Mouse (Mus musculus) stomach, embryonic 16.5 days (tissue): ENCODE data around the gene C1qbp. TPM values are rescaled to one million over a fixed set of nuclear protein-coding genes. Genes with fewer than 3 reads are reported as not detected.

ENCODE experiments used
- ATAC-seq: fragments of 200-750 bp; cut with Nextera tagmentation; 2 replicates; pipeline ENCODE4 v1.8.0; 2017; ENCODE audit warnings: moderate number of reproducible peaks, moderate TSS enrichment; ENCODE audit not compliant: insufficient read depth, low FRiP score
- H3K27ac ChIP-seq: fragments of 300-500 bp; sonication (generic); 2 replicates; pipeline ENCODE4 v1.5.1; 2014; ENCODE audit warnings: low read length
- H3K27me3 ChIP-seq: fragments of 300-500 bp; sonication (generic); 2 replicates; pipeline ENCODE4 v1.6.1; 2014; ENCODE audit warnings: low read length, control low read depth, mixed read lengths; ENCODE audit not compliant: control insufficient read depth, insufficient read depth
- H3K36me3 ChIP-seq: fragments of 300-500 bp; sonication (generic); 2 replicates; pipeline ENCODE4 v1.6.1; 2014; ENCODE audit warnings: low read length; ENCODE audit not compliant: control insufficient read depth, insufficient read depth
- H3K4me1 ChIP-seq: fragments of 300-500 bp; sonication (generic); 2 replicates; pipeline ENCODE4 v1.6.1; 2014; ENCODE audit warnings: low read length, control low read depth, mixed read lengths; ENCODE audit not compliant: control insufficient read depth, insufficient read depth
- H3K4me2 ChIP-seq: fragments of 300-500 bp; sonication (generic); 2 replicates; pipeline ENCODE4 v1.6.1; 2014; ENCODE audit warnings: low read depth, low read length, mixed read lengths
- H3K4me3 ChIP-seq: fragments of 300-500 bp; sonication (generic); replicated peaks from 2 replicates; pipeline ENCODE4 v1.5.1; 2014; ENCODE audit warnings: mild to moderate bottlenecking, low read length
- H3K9ac ChIP-seq: fragments of 300-500 bp; sonication (generic); 2 replicates; pipeline ENCODE4 v1.6.1; 2014; ENCODE audit warnings: low read length
- H3K9me3 ChIP-seq: fragments of 300-500 bp; sonication (generic); replicated peaks from 2 replicates; pipeline ENCODE4 v1.6.1; 2016; ENCODE audit warnings: low read length, control low read depth; ENCODE audit not compliant: control insufficient read depth
- WGBS: fragments of 180-500 bp; shearing (Covaris S2); extraction: QIAGEN DNeasy Blood & Tissue Kit; methylation state at CpG from one replicate; pipeline ENCODE4 v1.1.7; 2014; 5-methylcytosine and 5-hydroxymethylcytosine counted together
- polyA plus RNA-seq: library from polyadenylated mRNA; unstranded; fragments of >200 nt; fragmentation: Nextera tagmentation; extraction: Ambion mirVana; gene quantifications from 2 replicates; pipeline ENCODE4 v1.2.1, GENCODE M21; 2015

C1qbp gene
- polyA plus RNA-seq, 1 experiment from 2014 or later, result 239 TPM

- H3K27me3 ChIP-seq, result no peaks in the 10 kb centered on the region
- WGBS, result 89% methylated on average over 3 of the region's 3 CpGs
- H3K9me3 ChIP-seq, result no peaks in the 10 kb centered on the region
- no peak overlapping the region for H3K27ac ChIP-seq
- no peak overlapping the region for H3K4me2 ChIP-seq
- ATAC-seq, result no peak
- peaks cover 5% of the 10 kb centered on the region for H3K4me1 ChIP-seq
- peaks cover 24% of the 10 kb centered on the region for H3K36me3 ChIP-seq
- H3K9ac ChIP-seq, result no peak overlapping the region
- no peak overlapping the region for H3K4me3 ChIP-seq
These were observed 25.5 kb upstream of the C1qbp start for GRCm38 (mm10) chr11:71008321-71008720.

DNA sequence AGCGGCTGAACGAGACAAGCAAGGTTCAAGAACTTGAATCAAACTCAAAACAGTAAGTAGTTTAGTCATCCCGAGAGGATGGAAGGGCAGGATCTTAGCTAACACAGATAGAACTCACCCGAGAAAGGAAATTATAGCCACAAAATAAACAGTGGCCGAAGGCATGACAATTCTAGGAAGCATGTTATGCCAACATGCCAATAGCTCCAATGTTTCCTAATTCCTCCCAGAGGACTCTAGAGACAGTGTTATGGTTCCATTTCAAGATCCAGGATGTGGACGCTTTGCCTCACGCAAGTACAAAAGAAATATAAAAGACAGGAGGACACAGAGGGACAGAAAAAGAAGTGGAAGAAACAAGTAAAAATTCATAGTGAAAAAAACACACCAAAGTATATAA is 25.0 kb upstream of the C1qbp start:
- 83% methylated on average over 7 of the region's 7 CpGs for WGBS
- ATAC-seq, result no peak
- Histone ChIP-seq H3K4me3 (no peak overlapping the region), H3K9ac (no peak overlapping the region), H3K4me2 (no peak overlapping the region), H3K4me1 (peaks cover 10% of the 10 kb centered on the region), H3K27ac (no peak overlapping the region), H3K36me3 (peaks cover 23% of the 10 kb centered on the region), H3K27me3 (no peaks in the 10 kb centered on the region), H3K9me3 (no peaks in the 10 kb centered on the region)

- Histone ChIP-seq H3K4me2 (no peak overlapping the region), H3K27ac (no peak overlapping the region), H3K4me3 (no peak overlapping the region), H3K9me3 (no peaks in the 10 kb centered on the region), H3K4me1 (peaks cover 13% of the 10 kb centered on the region), H3K36me3 (peaks cover 20% of the 10 kb centered on the region), H3K9ac (no peak overlapping the region), H3K27me3 (no peaks in the 10 kb centered on the region)
- 93% methylated on average over 6 of the region's 6 CpGs for WGBS
- no peak for ATAC-seq
These were observed 24.2 kb upstream of the C1qbp start for GRCm38 (mm10) chr11:71007026-71007425.

DNA sequence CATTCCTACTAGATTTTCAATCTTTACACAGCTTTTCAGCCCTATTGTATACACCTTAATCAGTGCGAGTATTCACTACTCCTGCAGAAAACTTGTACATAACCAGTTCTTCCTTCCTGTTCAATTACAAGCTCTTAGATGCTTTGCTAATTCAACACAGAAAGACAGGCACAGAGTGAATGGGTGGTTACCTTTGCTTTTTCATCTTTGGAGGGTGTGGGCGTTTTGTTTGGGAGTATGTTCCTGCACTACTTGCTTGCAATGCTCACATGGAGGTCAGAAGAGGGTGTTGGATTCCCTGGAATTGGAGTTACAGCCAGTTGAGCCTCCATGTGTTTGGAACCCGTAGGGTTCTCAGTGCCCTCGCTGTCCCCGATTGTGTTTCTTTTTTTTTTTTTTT is 22.2 kb upstream of the C1qbp start:
- peak overlapping the region; percentile 53 for H3K4me2 ChIP-seq
- ATAC-seq, result no peak
- peak overlapping the region; percentile 24; the same call in 1 of the 2 replicates for H3K27ac ChIP-seq
- 57% methylated on average over 5 of the region's 5 CpGs for WGBS
- H3K9me3 ChIP-seq, result no peaks in the 10 kb centered on the region
- H3K9ac ChIP-seq, result no peak overlapping the region
- no peaks in the 10 kb centered on the region for H3K27me3 ChIP-seq
- H3K4me3 ChIP-seq, result peak overlapping the region; percentile 91
- peaks cover 13% of the 10 kb centered on the region for H3K4me1 ChIP-seq
- peaks cover 10% of the 10 kb centered on the region for H3K36me3 ChIP-seq

DNA sequence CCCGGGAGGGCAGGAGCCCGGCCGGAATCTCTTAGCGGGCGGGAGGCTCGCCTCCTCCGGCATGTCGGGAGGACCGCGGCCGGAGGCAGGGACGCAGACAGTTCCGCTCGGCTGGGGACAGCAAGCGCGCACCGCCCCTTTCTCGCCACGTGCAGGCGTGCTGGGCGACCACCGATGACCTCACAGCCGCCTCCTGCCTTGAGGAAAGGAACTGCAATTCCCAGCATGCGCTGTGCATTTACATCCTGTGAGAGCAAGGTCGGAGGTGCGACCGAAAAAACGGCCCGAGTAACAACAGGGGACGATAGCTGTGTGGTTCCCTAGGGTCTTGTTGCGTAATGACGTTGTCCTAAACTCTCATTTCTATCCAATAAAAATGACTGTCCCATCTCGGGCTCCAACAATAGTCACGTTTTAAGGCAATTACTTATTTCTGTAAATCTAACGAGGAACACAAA is 21.5 kb upstream of the C1qbp start, which contains the start of gene Dhx33:
Gene Dhx33, minus strand, starts transcription at position 122 of the 458 bp plus-strand sequence.
- 0% methylated on average over 35 of the region's 35 CpGs for WGBS
- Histone ChIP-seq H3K27ac (peak within 1 kb of the TSS; percentile 84), H3K4me1 (peaks cover 13% of the 10 kb centered on the region), H3K9me3 (no peaks in the 10 kb centered on the region), H3K27me3 (no peaks in the 10 kb centered on the region), H3K36me3 (peaks cover 7% of the 10 kb centered on the region; the same call in 1 of the 2 replicates), H3K4me2 (peak within 1 kb of the TSS; percentile 68), H3K9ac (peak within 1 kb of the TSS; percentile 85), H3K4me3 (peak within 1 kb of the TSS; percentile 91)
- ATAC-seq, result peak; percentile 97

DNA sequence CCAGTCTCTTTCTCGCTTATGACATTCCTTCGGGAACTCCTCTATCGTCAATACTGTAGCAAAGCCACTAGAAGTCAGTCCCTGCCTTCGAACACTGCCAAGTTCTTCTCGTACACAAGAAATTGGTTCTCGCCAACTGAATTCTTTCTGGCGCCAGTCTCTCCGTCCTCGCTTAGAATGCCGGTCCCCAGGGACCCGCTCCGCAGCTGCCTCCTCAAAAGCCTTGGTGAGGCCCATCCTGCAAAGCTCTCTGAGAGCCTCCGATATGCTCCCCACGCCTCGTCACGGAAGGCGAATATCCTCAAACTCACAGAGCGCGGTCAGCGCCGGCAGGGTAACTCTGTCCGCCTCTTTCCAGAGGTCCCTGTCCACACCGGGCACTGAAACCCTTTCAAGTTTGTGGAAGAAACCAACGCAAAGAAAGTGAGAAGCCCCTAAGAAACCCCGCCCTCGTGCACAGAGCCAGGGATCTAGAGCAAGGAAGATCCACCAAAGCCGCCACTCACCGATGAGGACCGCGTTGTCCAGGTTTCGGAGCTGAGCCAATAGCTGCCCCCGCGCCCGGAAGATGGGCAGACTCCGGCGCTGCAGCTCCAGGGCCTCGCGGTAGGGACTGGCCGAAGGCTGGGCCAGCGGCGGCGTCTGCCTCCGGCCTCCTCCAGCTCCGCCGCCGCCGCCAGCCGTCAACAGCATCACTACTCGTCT is 20.9 kb upstream of the C1qbp start:
- H3K36me3 ChIP-seq, result peaks cover 4% of the 10 kb centered on the region; the same call in 1 of the 2 replicates
- peak overlapping the region; percentile 85 for H3K9ac ChIP-seq
- H3K27ac ChIP-seq, result peak overlapping the region; percentile 84
- peaks cover 13% of the 10 kb centered on the region for H3K4me1 ChIP-seq
- peak overlapping the region; percentile 91 for H3K4me3 ChIP-seq
- under 1% methylated on average over 49 of the region's 49 CpGs for WGBS
- no peaks in the 10 kb centered on the region for H3K9me3 ChIP-seq
- peak; percentile 65 for ATAC-seq
- H3K27me3 ChIP-seq, result no peaks in the 10 kb centered on the region
- peak overlapping the region; percentile 68 for H3K4me2 ChIP-seq

- ATAC-seq, result no peak
- 91% methylated on average over 4 of the region's 4 CpGs for WGBS
- H3K27me3 ChIP-seq, result no peaks in the 10 kb centered on the region
- peaks cover 4% of the 10 kb centered on the region; the same call in 1 of the 2 replicates for H3K36me3 ChIP-seq
- H3K4me1 ChIP-seq, result peaks cover 13% of the 10 kb centered on the region
- H3K9ac ChIP-seq, result no peak overlapping the region
- H3K9me3 ChIP-seq, result no peaks in the 10 kb centered on the region
- H3K27ac ChIP-seq, result no peak overlapping the region
- H3K4me3 ChIP-seq, result no peak overlapping the region
- no peak overlapping the region for H3K4me2 ChIP-seq
These were observed 18.3 kb upstream of the C1qbp start for GRCm38 (mm10) chr11:71001167-71001566.

DNA sequence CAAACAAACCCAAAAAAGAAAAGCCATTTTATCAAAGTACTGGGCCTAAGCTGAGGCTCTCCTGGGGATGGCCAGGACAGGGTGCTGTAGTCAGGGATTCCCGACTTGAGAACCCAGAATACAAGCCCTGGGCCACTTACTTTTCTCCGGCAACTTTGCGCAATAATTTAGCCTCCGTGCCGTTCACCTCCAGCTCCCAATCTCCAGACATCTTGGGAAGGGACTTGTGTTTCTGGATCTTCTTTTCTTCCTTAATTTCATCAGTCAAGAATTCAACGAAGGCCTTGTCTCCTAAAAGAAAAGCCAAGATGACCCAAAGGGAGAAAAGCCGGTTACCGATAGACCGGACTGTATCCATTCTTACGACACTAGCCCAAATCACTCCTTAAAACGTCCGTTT is 796 bp downstream of the C1qbp start:
- WGBS, result 5% methylated on average over 12 of the region's 12 CpGs
- Histone ChIP-seq H3K4me2 (peak overlapping the region; percentile 81), H3K27me3 (no peaks in the 10 kb centered on the region), H3K27ac (no peak overlapping the region), H3K4me3 (peak overlapping the region; percentile 85), H3K4me1 (peaks cover 8% of the 10 kb centered on the region; the same call in 1 of the 2 replicates), H3K9me3 (no peaks in the 10 kb centered on the region), H3K36me3 (peaks cover 13% of the 10 kb centered on the region), H3K9ac (peak overlapping the region; percentile 94)
- ATAC-seq, result no peak

DNA sequence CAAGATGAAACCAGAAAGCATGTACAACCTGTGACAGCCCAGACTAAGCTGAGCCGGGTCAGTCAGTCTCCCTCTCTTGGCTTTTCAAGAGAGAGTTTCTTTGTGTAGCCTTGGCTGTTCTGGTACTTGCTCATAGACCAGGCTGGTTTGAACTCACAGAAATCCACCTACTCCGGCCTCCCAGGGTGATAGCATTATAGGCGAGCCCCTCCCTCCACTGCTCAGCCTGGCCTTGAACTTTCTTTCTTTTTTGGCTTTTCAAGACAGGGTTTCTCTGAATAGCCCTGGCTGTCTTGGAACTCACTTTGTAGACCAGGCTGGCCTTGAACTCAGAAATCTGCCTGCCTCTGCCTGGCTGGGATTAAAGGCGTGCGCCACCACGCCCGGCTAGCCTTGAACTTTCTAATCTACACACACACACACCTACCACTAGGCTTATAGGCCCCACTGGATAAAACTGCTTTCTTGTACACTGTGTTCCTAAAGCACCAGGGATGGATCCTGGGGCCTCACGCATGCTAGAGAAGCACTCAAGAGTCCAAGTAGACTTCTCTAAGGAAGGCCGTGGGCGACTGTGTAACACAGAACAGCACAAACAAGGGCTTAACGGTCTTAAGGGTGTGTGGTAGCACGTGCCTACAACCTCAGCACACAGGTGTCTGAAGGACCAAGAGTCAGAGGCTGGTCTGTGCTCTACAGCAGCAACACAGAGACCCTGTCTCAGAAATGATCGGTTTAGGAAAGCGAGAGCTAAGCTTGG is 1.9 kb downstream of the C1qbp start:
- no peak for ATAC-seq
- Histone ChIP-seq H3K4me3 (no peak overlapping the region), H3K9ac (no peak overlapping the region), H3K4me2 (peak overlapping the region; percentile 81; the same call in 1 of the 2 replicates), H3K27me3 (no peaks in the 10 kb centered on the region), H3K36me3 (peaks cover 5% of the 10 kb centered on the region), H3K9me3 (no peaks in the 10 kb centered on the region), H3K4me1 (peaks cover 8% of the 10 kb centered on the region; the same call in 1 of the 2 replicates), H3K27ac (no peak overlapping the region)
- 90% methylated on average over 14 of the region's 14 CpGs for WGBS
